Mouse (Mus musculus) Patski (cell line): Measurements from ENCODE around the gene Abhd14a. TPM values are rescaled to one million over a fixed set of nuclear protein-coding genes. Genes with fewer than 3 reads are reported as not detected.

ENCODE experiments used
- ATAC-seq: fragments of 100-300 bp; one replicate; pipeline ENCODE4 v1.8.0; 2021
- CTCF ChIA-PET: fragments of 350-600 bp; sonication (Branson Sonifier 250); formaldehyde crosslinking; loops from one replicate; lab custom pipeline; 2022; ENCODE audit warnings: inconsistent platforms; lab: Charles Lee
- POLR2A ChIA-PET: fragments of 350-600 bp; sonication (Branson Sonifier 250); formaldehyde crosslinking; loops from one replicate; lab custom pipeline; 2022; ENCODE audit warnings: antibody characterized with exemption, inconsistent platforms; lab: Charles Lee
- DNase-seq: peaks from one replicate; pipeline ENCODE4 v3.0.0-alpha.2; 2011; ENCODE audit warnings: low read depth, low spot score
- H3K27me3 ChIP-seq: fragments of 371-371 bp; one replicate; pipeline ENCODE4 v1.5.1; 2021
- CTCF ChIP-seq: fragments of 100-300 bp; IDR thresholded peaks from one replicate; pipeline ENCODE4 v1.5.1; 2021
- in situ Hi-C: fragments of 300-500 bp; cut with MboI; formaldehyde crosslinking; loops from 3 replicates; pipeline ENCODE4 v1.11.1; 2018; ENCODE audit warnings: low pct_unique_long_range_greater_than_20kb, mixed read lengths
- polyA plus RNA-seq: library from polyadenylated mRNA; unstranded; gene quantifications from one replicate; pipeline ENCODE4 v1.2.3, GENCODE M21; 2021

Abhd14a gene
- polyA plus RNA-seq, 1 experiment from 2014 or later, result 25.2 TPM

DNA sequence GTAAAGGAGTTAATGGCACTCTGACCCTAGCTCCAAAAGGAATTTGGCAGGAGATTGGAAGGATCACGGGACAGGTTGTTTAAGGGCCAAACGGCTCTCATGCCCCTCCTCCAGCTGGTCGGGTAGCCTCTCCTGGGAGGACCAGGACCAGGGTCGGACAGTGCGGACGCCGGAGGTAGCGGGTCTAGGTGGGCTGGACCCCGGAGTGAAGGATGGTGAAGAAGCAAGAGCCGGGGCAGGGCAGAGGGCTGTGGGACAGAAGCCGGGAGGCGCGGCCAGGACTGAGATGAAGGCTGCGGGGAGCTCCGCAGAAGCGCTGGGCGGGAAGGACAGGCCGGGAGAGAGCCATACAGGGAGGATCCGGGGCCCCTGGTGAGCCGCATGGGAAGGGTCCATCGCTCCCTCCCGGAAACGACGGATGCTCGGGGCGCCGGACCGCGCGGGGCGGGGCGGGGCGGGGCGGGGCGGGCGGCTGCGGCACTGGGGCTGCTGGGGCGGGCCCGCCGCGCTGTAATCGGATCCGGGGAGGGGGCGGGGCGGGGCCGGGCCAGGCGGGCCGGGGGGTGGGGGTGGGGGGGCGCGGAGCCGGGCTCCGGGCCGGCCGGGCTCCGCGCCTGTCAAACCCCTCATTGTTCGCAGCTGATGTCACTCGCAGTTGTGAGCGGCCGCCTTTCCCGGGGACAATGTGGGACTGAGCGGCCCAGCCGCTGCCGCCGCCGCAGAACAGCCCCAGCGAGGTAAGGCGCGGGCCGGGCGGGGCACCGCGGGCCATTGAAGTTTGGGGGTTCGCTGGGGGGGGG lies 6.0 kb upstream of the Abhd14a start, which contains the start of gene Pcbp4:
TSS of gene Pcbp4 (plus strand) at position 21 of the 800 bp plus-strand sequence.
- peak; percentile 57 for ATAC-seq
- H3K27me3 ChIP-seq, result no peaks in the 10 kb centered on the region
- POLR2A ChIA-PET, result interaction anchor here (0.6 to 2.5 kb wide), 7 partner anchors 10 to 250 kb away, joined by 3 to 6 read pairs (median 4); partner anchors contain the start of genes Parp3, Rpl29 and Rrp9
- DNase-seq, result no peak
- CTCF ChIA-PET, result interaction anchor here (1.1 to 1.7 kb wide), 2 partner anchors 20 to 23 kb away, joined by 4 to 6 read pairs; partner anchors contain the start of gene Parp3
- in situ Hi-C loops, result no loop called here
- no peak for TF ChIP-seq CTCF

DNA sequence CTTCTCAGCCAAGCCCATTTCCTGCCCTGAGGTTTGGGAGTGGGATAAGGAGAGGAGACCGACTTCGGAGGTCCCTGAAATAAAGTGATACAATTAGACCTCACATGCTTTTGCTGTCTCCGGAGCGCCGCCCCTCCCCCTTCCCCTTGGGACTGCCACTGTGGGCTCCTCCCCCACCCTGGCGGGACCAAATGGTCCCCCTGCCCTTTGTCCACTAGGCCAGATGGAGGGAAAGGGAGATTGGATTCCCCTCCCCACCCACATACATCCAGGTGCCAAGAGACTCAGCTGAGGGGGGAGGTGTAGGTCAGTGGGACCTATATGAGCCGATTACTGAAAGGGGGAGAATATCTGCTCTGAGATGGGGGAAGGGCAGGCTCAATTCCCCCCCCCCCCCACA lies 5.3 kb upstream of the Abhd14a start:
- CTCF ChIA-PET, result interaction anchor here (1.7 kb wide), 1 partner anchor 21 kb away, joined by 6 read pairs; no protein-coding TSS in a partner anchor
- no peaks in the 10 kb centered on the region for H3K27me3 ChIP-seq
- POLR2A ChIA-PET, result interaction anchor here (0.6 to 2.5 kb wide), 5 partner anchors 20 to 250 kb away, joined by 3 to 6 read pairs (median 5); partner anchors contain the start of genes Parp3, Rpl29 and Rrp9
- no peak for ATAC-seq
- DNase-seq, result no peak
- TF ChIP-seq CTCF, result no peak
- in situ Hi-C loops, result no loop called here

DNA sequence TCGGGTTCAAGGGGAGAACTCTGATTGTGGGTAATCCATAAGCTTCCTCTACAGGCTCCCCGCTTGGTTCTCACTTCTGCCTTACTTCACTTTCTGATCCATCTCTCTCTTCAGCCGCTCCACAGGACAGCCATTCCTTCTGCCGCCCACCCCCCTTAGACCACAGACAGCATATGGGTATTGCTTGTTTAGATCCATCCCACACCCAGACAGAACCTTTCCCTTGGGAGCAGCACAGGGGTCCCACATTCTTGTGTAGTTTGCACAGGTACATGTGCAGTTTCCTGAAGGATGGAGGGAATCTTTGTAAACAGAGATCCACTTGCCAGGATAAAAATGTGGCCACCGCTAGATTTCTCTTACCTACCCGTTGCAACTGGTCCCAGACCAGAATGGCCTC lies 4.9 kb upstream of the Abhd14a start:
- ChIA-PET CTCF (no interaction called here), POLR2A (interaction anchor here (1.4 kb wide), 1 partner anchor 22 kb away, joined by 6 read pairs; no protein-coding TSS in a partner anchor)
- ATAC-seq (no peak), DNase-seq (no peak)
- in situ Hi-C loops, result no loop called here
- H3K27me3 ChIP-seq, result no peaks in the 10 kb centered on the region
- TF ChIP-seq CTCF, result no peak

DNA sequence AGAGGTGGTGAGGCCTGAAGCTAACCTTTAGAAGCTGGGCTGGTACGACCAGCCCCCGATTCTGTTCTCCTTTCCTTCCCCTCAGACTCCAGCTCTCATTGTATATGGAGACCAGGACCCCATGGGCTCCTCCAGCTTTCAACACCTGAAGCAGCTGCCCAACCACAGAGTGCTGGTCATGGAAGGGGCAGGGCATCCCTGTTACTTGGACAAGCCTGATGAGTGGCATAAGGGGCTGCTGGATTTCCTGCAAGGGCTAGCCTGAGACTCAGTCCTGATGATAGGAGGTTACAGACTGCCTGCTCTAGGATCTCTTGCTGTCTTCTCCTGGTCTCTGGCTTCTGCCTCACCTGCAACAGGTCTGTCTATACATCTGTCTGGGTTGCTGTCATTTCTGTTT lies 4.4 kb upstream of the Abhd14a start:
- ATAC-seq (no peak), DNase-seq (no peak)
- no peak for TF ChIP-seq CTCF
- ChIA-PET POLR2A (interaction anchor here (1.4 kb wide), 1 partner anchor 23 kb away, joined by 6 read pairs; no protein-coding TSS in a partner anchor), CTCF (no interaction called here)
- H3K27me3 ChIP-seq, result no peaks in the 10 kb centered on the region
- in situ Hi-C loops, result no loop called here

DNA sequence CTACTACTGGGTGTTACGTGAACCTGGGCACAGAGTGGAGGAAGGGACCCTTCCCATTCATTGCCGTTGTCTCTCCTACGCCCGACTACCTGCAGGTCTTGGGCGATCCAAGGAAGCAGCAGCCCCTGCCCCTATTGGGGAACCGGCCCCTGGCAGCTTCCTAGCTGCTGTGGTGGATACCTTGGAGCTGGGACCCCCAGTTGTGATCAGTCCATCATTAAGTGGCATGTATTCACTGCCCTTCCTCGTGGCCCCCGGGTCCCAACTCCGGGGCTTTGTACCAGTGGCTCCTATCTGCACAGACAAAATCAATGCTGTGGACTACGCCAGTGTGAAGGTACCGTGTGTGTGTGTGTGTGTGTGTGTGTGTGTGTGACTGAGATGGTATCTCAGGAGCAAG lies 3.8 kb upstream of the Abhd14a start:
- ChIA-PET POLR2A (interaction anchor here (1.1 to 1.4 kb wide), 2 partner anchors 23 to 25 kb away, joined by 3 to 6 read pairs; partner anchors contain the start of gene Parp3), CTCF (interaction anchor here (3.9 kb wide), 1 partner anchor 25 kb away, joined by 31 read pairs; the partner anchor contains the start of genes Parp3 and Rrp9)
- TF ChIP-seq CTCF, result no peak
- in situ Hi-C loops, result no loop called here
- no peaks in the 10 kb centered on the region for H3K27me3 ChIP-seq
- ATAC-seq (no peak), DNase-seq (no peak)

DNA sequence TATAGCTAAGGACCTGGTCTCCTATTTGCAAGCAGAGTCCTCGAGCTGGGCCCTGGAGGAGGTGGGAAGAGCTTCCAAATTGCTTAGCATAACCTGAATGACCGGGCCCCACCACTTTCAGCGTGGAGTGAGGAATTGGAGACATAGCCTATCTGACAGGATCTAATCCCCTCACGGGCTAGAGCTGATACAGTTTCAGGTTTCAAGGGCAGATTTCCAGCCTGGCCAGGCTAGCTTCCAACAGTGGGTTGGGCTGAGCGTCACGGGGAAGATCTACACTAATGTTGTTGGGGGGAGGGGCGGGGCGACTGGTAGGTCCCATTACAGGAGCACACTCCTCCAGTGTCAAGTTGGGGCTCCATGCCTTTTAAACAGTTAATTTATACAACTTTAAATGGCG lies 3.2 kb upstream of the Abhd14a start:
- no peak for ATAC-seq
- in situ Hi-C loops, result no loop called here
- no peak for DNase-seq
- ChIA-PET POLR2A (interaction anchor here (1.1 to 1.4 kb wide), 2 partner anchors 24 to 26 kb away, joined by 3 to 6 read pairs; partner anchors contain the start of gene Parp3), CTCF (interaction anchor here (1.4 to 3.9 kb wide), 2 partner anchors 23 to 26 kb away, joined by 3 to 31 read pairs; partner anchors contain the start of genes Parp3 and Rrp9)
- no peaks in the 10 kb centered on the region for H3K27me3 ChIP-seq
- TF ChIP-seq CTCF, result no peak

DNA sequence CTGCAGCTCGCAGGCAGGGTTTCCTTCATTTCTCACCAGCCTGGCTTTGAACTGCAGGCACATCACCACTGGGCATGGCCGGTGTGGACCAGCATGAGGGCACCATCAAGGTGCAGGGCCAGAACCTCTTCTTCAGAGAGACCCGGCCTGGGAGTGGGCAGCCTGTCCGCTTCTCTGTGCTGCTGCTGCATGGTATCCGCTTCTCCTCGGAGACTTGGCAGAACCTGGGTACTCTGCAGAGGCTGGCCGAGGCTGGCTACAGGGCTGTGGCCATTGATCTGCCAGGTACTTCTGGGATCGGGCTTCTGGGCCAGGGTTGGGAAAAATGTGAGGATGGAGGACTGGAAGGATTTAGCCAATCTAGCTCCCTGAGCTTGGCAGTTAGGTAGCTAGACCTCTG lies 2.5 kb upstream of the Abhd14a start:
- ATAC-seq, result no peak
- POLR2A ChIA-PET, result interaction anchor here (1.1 kb wide), 1 partner anchor 27 kb away, joined by 3 read pairs; the partner anchor contains the start of gene Parp3
- CTCF ChIA-PET, result interaction anchor here (1.4 to 3.9 kb wide), 2 partner anchors 24 to 26 kb away, joined by 3 to 31 read pairs; partner anchors contain the start of genes Parp3 and Rrp9

DNA sequence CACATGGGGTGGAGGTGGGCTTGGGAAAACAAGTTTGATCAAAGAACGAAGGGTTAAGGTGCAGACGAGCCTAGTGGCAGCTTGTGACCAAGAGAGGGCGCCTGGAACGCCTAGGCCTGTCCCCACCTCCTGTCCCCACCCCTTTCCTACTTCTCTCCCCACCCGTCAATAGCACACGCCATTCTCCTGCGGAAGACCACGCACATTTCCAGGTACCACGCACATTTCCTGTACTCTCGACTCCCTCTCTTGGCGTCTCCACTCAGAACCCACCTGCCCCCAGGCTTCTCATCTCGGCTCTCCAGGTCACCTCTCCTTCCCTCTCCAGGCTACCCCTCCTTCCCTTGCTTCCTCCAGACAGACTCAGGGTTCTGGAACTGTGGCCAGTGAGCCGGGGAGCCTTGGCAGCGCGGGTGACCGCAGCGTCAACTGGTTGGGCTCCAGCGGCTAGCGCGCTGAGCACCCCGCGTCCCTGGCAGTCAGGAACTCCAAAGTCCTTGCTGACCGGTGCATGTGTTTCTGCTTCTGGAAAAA lies 1.1 kb upstream of the Abhd14a start:
- ChIA-PET CTCF (interaction anchor here (2.0 to 3.9 kb wide), 2 partner anchors 26 to 28 kb away, joined by 7 to 31 read pairs; partner anchors contain the start of genes Parp3 and Rrp9), POLR2A (interaction anchor here (0.8 to 1.4 kb wide), 5 partner anchors 11 to 28 kb away, joined by 3 to 5 read pairs (median 4); partner anchors contain the start of genes Parp3 and Rrp9)
- no peak for TF ChIP-seq CTCF
- in situ Hi-C loops, result no loop called here
- no peak for DNase-seq
- H3K27me3 ChIP-seq, result no peaks in the 10 kb centered on the region
- ATAC-seq, result peak; percentile 58

More for the DNA sequence above, 2.5 kb upstream of the Abhd14a start:
- no peaks in the 10 kb centered on the region for H3K27me3 ChIP-seq
- in situ Hi-C loops, result no loop called here
- DNase-seq, result no peak
- no peak for TF ChIP-seq CTCF

DNA sequence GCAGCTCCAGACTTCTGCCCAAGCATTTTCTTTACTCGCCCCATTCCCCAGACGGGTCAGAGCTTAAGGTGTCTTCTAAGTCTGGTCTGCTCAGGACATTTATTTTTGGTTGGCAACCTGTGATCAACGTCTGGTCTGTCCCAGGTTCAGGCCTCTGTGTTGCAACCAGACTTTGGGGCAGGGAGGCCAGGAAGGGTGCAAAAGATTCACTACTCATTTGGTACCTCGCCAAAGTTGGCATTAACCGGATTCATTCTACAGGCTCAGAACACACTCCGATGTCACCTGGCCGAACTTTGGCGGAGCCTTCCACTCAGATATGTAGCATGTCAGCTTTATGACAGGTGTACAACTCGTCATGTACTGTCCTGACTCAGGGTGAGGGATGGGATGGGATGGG lies 473 bp upstream of the Abhd14a start:
- in situ Hi-C loops, result no loop called here
- no peak for TF ChIP-seq CTCF
- no peaks in the 10 kb centered on the region for H3K27me3 ChIP-seq
- CTCF ChIA-PET, result interaction anchor here (2.0 to 3.9 kb wide), 2 partner anchors 26 to 28 kb away, joined by 7 to 31 read pairs; partner anchors contain the start of genes Parp3 and Rrp9
- POLR2A ChIA-PET, result interaction anchor here (0.8 to 1.4 kb wide), 5 partner anchors 11 to 28 kb away, joined by 3 to 5 read pairs (median 4); partner anchors contain the start of genes Parp3 and Rrp9
- no peak for DNase-seq
- ATAC-seq, result peak; percentile 0

DNA sequence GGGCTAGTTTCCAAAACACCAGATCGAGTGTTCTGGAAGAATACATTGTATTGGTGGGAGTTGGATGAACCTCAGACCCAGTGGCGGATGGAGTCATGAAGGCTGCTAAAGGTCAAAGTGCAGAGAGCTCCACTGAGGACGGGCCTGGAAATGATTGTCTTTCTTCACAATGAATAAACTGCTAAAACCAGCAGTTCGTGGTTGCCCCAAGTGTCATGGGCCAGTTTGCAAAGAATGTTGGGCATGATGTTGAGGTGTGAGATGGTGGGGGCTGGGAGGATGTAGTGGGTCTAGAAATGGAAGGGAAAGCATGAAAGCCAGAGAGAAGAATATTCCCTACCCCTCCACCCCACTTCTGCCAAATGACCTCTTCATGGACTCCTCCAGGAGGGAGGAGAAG lies 2.6 kb downstream of the Abhd14a start:
- CTCF ChIA-PET, result interaction anchor here (2.8 kb wide), 1 partner anchor 16 kb away, joined by 6 read pairs; the partner anchor contains the start of gene Rpl29
- in situ Hi-C loops, result no loop called here
- no peaks in the 10 kb centered on the region for H3K27me3 ChIP-seq
- ATAC-seq (no peak), DNase-seq (no peak)
- no peak for TF ChIP-seq CTCF
- POLR2A ChIA-PET, result no interaction called here
